Mouse (Mus musculus) activated CD4-positive, CD25-positive, alpha-beta regulatory T cell, adult 4 months (primary cell): ENCODE measurements at regions not wholly inside any gene's neighbourhood (a gene's known extent, or its start where the extent isn't known, plus 50 kb on each side); places are given as distances from the start of the nearest gene placed in this dataset.

Source experiments
- ATAC-seq: one replicate; pipeline ENCODE4 v1.8.0; 2017

DNA sequence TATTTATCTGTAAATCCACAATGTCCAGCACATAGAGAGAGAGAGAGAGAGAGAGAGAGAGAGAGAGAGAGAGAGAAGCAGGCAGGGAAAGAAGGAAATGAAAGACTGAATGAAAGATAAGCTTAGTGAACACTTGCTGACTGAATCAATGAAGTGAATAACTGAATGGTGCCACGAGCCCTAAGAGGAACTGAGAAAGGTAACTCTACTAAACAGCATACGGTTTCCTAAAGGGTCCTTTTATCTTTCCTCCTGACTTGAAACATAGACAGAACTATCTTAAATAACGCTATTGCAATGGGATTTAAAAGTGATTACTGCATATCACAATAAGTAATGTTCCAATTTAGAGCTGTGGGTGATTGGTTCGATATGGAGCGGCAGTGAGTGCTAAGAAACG lies 121.0 kb downstream of the Rbm26 start:
- ATAC-seq = no peak

GRCm38 (mm10) chr14:105038798-105039197 lies 138.3 kb downstream of the Rbm26 start:
- no peak for ATAC-seq

DNA sequence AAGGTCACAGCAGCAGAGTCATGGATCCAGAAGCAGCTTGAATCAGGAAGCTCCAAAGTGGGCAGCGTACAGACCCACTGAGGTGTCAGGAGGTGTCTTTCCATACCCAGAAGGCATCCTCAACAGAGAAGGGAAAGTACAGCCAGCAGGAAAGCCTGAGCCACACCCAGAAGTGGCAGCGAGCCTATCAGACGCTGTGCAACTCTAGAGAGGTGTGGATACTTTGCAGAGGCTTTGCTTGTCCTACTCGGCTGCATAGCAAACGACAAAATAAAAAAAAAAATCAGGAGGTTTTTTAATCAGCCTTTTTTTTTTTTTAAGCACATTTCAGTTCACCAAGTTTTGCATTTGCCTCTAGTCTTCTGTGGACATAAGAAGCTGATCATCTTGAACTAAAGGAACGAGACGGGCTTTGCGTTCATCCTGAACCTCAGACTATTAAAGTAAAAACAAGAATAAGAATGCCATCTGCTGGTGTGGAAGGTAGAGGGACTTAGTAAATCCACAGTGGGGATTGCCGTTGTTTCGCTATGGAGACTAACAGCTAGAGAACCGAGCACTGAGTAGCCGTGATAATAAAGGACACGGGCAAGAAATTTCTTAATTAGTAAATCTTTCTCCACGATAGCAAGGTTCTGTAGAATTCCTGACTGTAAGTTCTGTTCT lies 142.3 kb downstream of the Rbm26 start:
- ATAC-seq = no peak

- no peak for ATAC-seq
Measured at GRCm38 (mm10) chr14:105019971-105020370, 157.2 kb downstream of the Rbm26 start.

- ATAC-seq = no peak
Measured at GRCm38 (mm10) chr14:105016089-105016846, 160.9 kb downstream of the Rbm26 start.

DNA sequence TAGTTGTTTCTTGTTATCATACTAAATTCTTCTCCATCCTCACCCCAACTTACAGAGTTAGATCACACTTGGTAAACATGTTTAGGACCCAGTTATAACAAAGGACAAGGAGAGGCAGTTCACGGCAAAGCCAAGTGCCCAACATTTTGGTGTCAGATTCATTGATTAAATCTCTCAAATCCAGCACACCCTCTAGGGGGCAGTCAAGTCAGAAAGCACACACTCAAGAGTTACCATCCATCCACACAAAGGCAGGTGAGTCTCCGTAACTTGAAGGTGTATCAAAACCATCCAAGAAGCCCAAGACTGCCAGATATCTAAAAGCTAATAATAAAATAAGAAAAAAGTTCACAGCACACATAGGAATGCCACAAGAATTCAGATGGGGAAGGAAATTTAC lies 161.8 kb downstream of the Rbm26 start:
- ATAC-seq = no peak

DNA sequence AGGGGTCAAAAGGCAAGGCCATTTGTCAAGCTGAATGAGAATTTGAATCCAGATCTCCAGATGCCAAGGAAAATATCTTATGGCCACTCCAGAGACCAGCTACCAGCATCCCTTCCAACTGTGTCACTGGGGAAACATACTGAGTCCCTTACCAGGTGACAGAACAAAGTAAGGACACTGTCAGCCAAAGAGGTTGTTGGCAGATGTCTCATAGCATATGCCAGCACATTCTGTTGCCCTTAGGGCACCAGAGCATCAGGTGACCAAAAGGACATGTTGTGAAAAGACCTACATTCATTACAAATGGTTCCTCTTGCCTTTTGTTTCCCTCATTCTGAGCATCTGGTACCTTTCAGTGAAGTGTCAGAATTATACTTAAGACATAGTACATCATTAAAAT lies 166.4 kb downstream of the Rbm26 start:
- ATAC-seq = no peak

DNA sequence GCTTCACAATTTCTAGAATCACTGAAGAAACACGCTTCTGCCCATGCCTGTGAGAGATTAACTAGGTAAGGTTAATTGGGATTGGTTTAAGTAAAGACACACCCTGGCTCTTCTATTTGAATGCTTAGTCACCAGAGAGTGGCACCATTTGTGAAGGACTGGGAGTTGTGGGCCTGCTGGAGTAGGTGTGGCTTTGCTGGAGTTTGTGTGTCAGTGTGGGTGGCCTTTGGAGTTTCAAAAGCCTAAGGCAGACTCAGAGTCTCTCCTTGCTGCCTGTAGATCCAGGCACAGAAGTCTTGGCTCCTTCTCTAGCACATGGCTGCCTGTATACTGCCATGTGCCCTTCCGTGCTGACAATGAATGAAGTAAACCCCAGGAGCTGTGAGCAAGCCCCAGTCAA lies 168.8 kb downstream of the Rbm26 start:
- no peak for ATAC-seq

GRCm38 (mm10) chr14:104994066-104994465 lies 183.1 kb downstream of the Rbm26 start:
- ATAC-seq = no peak

GRCm38 (mm10) chr14:104966046-104966445 lies 211.1 kb downstream of the Rbm26 start:
- ATAC-seq = no peak

DNA sequence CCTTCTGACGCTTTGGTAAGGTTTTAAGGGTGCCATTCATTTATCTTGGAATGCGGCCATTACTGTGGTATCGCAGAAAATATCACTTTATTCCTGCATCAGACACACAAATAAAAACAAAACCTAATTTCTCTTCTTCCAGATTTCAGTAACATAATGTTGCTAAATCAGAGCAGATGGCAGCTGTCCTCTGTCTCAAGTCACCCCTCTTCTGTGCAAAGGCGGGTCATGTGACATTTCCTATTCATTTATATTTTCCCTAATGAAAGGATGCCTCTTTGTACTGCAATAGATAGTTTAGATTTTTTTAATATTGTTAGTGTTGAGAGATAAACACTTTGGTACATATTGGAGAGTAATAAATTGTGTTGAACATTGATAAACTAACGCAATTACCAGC lies 233.7 kb downstream of the Rbm26 start:
- no peak for ATAC-seq

- ATAC-seq = no peak
Measured at GRCm38 (mm10) chr14:104939961-104940360, 237.2 kb downstream of the Rbm26 start.

GRCm38 (mm10) chr14:104937083-104937864 lies 239.9 kb downstream of the Rbm26 start:
- ATAC-seq = no peak

DNA sequence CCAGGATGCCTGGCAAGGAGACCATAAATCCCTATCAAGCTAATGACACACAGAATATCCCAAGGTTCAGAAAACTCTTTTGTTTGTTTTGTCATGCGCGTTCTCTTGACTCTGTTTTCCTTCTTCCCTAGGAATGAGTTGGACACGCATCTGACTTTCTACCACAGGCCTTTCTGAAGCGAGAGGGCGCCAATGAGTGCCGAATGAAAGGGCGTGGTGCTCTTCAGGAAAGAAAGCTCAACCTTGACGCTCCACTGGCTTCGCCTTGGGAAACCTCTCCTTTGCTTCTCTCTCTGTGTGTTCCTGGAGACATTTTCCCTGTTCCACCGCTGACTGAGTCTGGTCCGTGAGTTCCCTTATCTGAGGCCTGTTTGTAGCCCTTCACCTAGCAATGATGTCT lies 241.2 kb downstream of the Rbm26 start:
- ATAC-seq = no peak

DNA sequence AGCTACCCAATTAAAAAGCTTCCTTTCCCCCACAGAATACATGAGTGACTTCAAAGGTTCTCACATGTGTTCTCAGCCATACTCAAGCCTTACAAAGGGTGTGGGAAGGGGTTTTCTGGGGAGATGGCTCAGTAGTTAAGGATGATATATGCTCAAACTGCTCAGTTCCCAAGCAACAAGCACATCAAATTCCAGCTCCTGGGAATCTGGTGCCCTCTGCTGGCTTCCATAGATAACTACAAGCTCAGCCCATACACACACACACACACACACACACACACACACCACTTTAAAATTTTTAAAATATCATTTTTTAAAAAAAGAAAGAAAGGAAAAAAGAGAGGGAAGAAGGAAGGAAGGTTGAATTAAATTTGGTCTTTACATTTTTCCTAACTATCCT lies 271.4 kb downstream of the Rbm26 start:
- ATAC-seq = no peak

DNA sequence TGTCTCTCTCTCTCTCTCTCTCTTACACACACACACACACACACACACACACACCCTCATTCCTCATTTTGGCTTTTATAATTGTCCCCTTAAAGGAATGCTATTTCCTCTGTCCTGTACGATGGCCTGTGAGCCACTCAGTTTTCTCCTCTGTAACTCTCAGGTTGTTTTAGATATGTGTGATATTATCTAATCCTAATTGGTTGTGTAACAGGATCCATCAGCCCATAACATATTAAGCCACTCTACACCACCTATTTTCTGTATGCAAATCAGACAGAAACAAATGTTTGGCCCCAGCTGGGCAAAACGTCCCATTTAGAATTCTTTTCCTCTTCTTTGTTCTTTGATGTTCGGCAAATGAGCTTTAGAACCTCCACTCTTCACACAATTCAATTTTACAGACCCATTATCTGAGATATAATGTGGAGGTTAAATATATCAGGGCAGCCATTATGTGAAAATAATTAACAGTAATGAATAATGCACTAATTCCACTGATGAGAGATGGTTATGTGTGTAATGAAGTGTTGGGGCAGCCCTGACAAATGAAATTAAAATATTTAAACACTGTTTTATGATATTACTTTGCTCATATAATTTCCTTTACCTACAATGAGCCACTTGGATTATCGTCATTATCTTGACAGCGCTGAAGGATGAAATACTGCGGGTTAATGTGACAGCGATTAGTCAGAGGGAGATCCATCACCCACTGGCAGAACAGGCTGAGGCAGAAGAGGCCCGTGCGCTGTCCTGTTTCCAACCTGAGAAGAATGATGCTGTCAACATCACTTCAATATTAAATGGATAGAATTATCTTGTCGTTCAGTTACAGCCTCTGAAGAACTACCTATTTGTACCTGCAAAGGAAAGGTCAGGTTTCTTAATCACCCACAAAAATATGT lies 274.8 kb downstream of the Rbm26 start:
- no peak for ATAC-seq

DNA sequence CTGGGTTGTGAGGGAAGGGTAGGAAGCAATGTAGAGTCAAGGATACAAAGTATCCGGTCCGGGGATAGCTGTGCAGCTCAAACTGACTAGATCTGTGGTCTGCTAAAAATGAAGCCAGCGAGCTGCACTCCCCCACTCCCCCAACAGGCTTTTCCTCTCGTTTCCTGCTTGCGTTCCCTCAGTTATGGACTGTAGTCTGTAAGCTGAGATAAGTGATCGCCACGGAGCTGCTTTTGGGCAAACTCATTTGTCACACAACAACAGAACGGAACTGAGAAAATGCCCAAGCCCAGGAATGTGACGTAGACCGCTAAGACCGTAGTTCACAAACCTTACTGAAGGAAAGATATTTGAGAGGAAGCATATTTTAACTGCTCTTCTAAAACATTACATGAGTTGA lies 276.1 kb downstream of the Rbm26 start:
- ATAC-seq = no peak

- no peak for ATAC-seq
Measured at GRCm38 (mm10) chr14:104871203-104871602, 305.9 kb downstream of the Rbm26 start.

GRCm38 (mm10) chr14:104867540-104867939 lies 309.6 kb downstream of the Rbm26 start:
- no peak for ATAC-seq

GRCm38 (mm10) chr14:104863881-104864280 lies 313.2 kb downstream of the Rbm26 start:
- no peak for ATAC-seq

GRCm38 (mm10) chr14:104855913-104856312 lies 321.2 kb downstream of the Rbm26 start:
- ATAC-seq = no peak

DNA sequence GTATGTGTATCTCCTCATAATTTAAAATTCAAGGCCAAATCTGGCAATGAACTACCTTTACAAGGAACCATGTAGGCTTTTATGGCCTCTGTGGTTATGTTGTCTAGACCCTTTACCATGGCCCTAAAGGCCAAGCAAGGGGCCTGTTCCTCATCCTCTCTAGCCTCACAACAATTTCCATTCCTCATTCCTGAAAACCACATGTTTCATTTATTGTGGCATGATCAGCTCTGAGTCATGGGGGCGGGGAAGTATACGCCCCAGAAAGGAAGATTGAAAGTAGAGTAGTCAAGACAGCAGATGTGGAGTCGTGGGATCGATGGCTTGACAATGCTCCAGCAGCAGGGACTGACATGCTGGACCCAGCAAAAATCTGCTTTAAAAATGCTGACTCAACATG lies 326.8 kb upstream of the Rnf219 start:
- ATAC-seq = no peak

DNA sequence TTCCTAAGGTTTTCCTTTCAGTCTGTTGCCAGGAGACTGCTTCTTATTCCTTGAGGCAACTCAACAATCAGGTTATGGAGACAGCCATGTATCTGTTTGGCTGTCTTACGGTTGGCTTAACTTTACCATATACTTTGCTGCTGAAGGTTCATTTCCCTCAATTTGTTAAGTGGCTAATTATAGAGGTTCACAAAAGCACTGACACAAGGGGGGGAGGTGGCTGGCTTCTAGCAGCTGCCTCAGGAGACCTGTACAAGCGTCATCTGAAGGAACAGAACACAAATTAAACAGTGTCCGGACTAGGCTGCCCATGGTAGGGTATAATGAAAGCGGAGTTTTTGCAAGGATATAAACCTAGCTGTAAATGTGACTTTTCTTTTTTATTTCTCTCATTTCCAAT lies 305.0 kb upstream of the Rnf219 start:
- ATAC-seq = no peak
